Mouse (Mus musculus) erythroblast, embryonic 14.5 days (primary cell): ENCODE measurements around the gene Lrrc3b. TPM values are rescaled to one million over a fixed set of nuclear protein-coding genes. Genes with fewer than 3 reads are reported as not detected.

Experiments used
- H3K27me3 ChIP-seq: 2 replicates; pipeline ENCODE4 v1.6.1; 2012; ENCODE audit warnings: inconsistent platforms; ENCODE audit not compliant: control insufficient read depth
- H3K36me3 ChIP-seq: 2 replicates; pipeline ENCODE4 v1.6.1; 2012; ENCODE audit warnings: mild to moderate bottlenecking, inconsistent platforms; ENCODE audit not compliant: control insufficient read depth
- H3K4me1 ChIP-seq: 2 replicates; pipeline ENCODE4 v1.6.1; 2012; ENCODE audit warnings: inconsistent platforms; ENCODE audit not compliant: control insufficient read depth
- H3K4me3 ChIP-seq: replicated peaks from 2 replicates; pipeline ENCODE3; 2012; ENCODE audit warnings: moderate library complexity, mild to moderate bottlenecking, inconsistent platforms
- H3K9me3 ChIP-seq: 2 replicates; pipeline ENCODE4 v1.6.1; 2012; ENCODE audit warnings: low read length, inconsistent platforms, mixed read lengths; ENCODE audit not compliant: control insufficient read depth
- GATA1 ChIP-seq: IDR thresholded peaks from 2 replicates; pipeline ENCODE4 v1.6.1; 2012; ENCODE audit warnings: low read length, inconsistent platforms, mixed read lengths
- TAL1 ChIP-seq: IDR thresholded peaks from 3 replicates; pipeline ENCODE4 v1.6.1; 2012; ENCODE audit warnings: low read length, inconsistent platforms, mixed read lengths
- polyA plus RNA-seq: library from polyadenylated mRNA; stranded (reverse); fragments of >175 nt; gene quantifications from 2 replicates; pipeline ENCODE4 v1.2.3, GENCODE M21; 2012

The Lrrc3b gene
- polyA plus RNA-seq: not detected in 2 replicates

DNA sequence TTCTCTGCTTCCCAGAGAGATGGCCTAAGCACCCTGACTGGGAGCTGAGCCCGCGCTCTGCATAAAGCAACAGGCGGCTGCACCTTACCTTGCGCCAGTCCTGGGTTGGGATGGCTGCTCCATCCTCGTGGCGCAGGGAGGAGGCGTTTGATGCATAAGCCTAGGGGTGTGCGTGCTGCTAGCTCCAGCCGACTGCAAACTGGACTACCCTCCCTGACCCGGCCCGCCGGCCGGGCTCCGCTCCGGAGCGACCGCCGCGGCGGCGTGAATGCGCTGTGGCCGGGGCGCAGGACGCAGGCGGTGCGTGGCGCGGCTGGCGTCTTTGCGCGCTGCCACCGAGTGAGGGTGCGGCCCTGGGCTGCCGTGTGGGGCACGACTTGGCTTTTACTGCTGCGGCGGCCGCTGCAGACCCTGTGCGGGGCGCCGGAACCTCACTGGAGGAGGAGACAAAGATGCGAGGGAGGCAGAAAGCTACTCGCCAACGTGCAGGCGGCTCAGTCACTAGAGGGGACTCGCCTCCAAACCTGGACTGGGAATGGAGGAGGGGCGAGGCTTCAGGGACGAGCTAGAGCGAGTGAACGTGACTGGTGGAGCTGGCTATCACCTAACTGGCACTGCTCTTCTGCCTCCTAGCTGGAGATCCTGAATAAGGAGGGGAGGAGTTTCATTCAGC, at the start of gene Lrrc3b:
Gene Lrrc3b, minus strand, starts transcription at position 503 of the 673 bp plus-strand sequence.
- Histone ChIP-seq H3K4me1 (no peaks in the 10 kb centered on the region), H3K27me3 (peaks cover 24% of the 10 kb centered on the region), H3K4me3 (no peak within 1 kb of the TSS)

DNA sequence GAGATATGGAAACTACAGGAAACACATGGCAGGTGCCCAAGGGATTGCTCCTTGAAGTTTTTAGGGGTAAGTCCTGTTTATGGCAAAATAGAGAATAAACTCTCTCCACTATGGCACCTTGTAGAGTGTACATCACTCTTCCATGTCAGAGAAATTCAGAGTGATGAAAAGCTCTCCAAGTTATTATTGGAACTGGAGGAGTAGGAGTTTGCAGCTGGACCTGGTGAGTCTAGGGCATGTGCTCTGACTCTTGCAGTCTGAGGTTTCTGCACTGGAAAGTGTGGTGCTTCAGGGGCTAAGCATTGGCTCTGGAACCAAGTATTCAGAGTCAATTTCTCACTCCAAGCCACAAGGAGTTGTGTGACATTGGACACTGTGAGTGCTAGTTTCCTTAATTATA, 38.9 kb upstream of the Lrrc3b start:
- H3K27me3 ChIP-seq: no peaks in the 10 kb centered on the region
- no peaks in the 10 kb centered on the region for H3K4me1 ChIP-seq
- TF ChIP-seq GATA1 (no peak), TAL1 (no peak)

More for the DNA sequence above, at the start of gene Lrrc3b:
- Histone ChIP-seq H3K9me3 (no peaks in the 10 kb centered on the region), H3K36me3 (no peaks in the 10 kb centered on the region)
- TF ChIP-seq TAL1 (no peak), GATA1 (no peak)

DNA sequence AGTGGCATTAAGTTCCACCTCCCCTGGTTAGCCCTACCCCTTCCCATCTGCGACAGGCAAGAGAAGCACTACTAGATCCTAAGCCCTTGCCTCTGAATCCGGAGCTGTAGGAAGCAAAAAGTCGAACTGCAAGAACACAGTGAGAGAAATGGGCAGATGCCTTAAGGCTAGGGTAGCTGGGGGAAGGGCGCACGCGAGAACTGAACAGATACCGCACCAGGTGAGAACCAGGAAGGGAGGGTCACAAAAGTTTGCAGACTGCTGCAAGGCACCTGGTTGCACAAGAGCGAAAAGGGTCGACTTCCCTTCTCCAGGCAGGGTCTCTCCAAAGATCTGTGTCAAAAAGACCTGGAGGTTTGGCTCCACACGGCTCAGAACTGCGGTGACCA, 697 bp downstream of the Lrrc3b start:
- TF ChIP-seq TAL1 (no peak), GATA1 (no peak)
- Histone ChIP-seq H3K4me1 (no peaks in the 10 kb centered on the region), H3K9me3 (no peaks in the 10 kb centered on the region), H3K4me3 (no peak overlapping the region), H3K27me3 (peaks cover 24% of the 10 kb centered on the region), H3K36me3 (no peaks in the 10 kb centered on the region)

More for the DNA sequence above, 38.9 kb upstream of the Lrrc3b start:
- H3K4me3 ChIP-seq: no peak overlapping the region
- H3K36me3 ChIP-seq: no peaks in the 10 kb centered on the region
- peaks cover 15% of the 10 kb centered on the region for H3K9me3 ChIP-seq

DNA sequence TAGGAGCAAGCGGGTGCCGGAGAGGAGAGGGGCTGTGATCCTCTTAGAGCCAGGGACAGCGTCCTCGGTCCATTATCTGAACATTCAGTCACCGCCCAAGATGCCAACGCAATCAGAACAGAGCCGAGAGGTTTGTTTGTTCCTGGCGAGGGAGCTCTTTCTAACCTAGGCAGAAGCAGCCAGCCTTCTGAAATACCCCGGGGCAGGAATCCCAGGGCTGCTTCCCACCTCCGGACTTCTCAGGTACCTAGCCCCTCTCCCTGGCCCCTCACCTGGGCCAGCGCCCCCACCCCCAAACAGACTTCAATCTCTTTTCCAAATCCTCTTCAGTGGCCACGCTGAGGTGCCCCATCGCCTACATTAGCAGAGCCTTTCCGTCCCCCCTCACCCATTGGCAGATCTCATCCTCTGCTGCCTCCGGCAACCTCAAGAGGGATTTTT, 1.3 kb downstream of the Lrrc3b start:
- Histone ChIP-seq H3K36me3 (no peaks in the 10 kb centered on the region), H3K9me3 (no peaks in the 10 kb centered on the region), H3K4me3 (no peak overlapping the region), H3K27me3 (peaks cover 24% of the 10 kb centered on the region), H3K4me1 (no peaks in the 10 kb centered on the region)
- TF ChIP-seq GATA1 (no peak), TAL1 (no peak)

DNA sequence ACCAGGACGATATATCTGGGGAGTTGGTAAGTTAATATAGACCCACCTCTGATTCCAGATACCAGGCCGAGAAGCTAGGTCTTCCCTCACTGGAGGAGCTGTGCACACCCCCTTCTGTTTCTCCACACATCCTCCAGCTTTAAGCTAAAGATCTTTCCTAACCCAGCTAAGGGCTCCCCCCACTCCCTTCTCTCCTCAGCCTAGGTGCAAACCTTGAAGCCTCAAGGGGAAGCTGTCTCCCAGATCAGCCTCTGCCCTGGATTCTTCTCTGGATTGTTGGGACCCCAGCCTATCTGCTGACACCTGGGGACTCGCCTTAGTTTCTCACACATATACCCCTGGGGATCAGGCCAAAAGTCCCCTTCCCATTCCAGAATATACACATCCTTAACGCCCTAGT, 1.7 kb downstream of the Lrrc3b start:
- Histone ChIP-seq H3K4me1 (no peaks in the 10 kb centered on the region), H3K36me3 (no peaks in the 10 kb centered on the region), H3K27me3 (peaks cover 24% of the 10 kb centered on the region), H3K9me3 (no peaks in the 10 kb centered on the region), H3K4me3 (no peak overlapping the region)
- no peak for TF ChIP-seq GATA1
- no peak for TF ChIP-seq TAL1

DNA sequence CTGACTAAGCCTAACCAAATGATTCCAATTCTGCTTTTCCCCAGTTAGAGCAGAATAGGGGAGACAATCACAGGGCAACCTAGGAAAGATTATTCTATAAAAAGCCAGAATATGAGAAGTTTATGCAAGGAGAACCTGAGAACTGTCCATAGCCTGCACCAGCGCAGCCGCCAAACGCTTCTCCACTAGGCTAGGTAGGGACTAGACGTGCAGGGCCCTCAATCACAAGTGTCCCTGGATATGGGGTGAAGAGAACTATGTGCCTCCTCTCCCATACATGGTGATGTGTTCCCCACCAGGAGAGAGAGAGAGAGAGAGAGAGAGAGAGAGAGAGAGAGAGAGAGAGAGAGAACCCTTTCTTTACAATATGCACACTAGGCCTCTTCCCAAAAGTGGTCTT, 2.2 kb downstream of the Lrrc3b start:
- TF ChIP-seq GATA1 (no peak), TAL1 (no peak)
- Histone ChIP-seq H3K4me3 (no peak overlapping the region), H3K36me3 (no peaks in the 10 kb centered on the region), H3K4me1 (no peaks in the 10 kb centered on the region), H3K27me3 (peaks cover 24% of the 10 kb centered on the region), H3K9me3 (no peaks in the 10 kb centered on the region)

DNA sequence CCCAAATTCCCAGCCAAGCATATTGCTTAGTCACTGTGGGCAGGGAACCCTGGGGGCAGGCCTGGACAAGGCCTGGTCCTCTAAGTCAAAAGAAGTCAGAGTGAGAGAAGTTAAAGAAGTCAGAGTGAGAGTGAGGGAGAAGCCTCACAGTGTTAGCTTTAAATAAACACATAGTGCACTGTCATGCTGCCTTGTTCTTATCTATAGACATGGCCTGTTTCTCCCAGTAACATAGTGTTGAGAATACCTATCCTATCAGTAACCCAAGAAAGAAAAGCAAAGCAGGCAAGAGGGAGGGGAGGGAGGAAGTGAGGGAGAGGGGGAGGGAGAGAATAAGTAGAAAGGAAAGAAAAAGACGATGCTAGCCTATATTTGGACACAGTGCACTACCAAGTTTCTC, 6.4 kb downstream of the Lrrc3b start:
- no peak overlapping the region for H3K4me3 ChIP-seq
- peaks cover 5% of the 10 kb centered on the region; the same call in 1 of the 2 replicates for H3K27me3 ChIP-seq
- H3K9me3 ChIP-seq: no peaks in the 10 kb centered on the region
- no peaks in the 10 kb centered on the region for H3K36me3 ChIP-seq
- no peaks in the 10 kb centered on the region for H3K4me1 ChIP-seq
- TF ChIP-seq TAL1: no peak
- no peak for TF ChIP-seq GATA1

DNA sequence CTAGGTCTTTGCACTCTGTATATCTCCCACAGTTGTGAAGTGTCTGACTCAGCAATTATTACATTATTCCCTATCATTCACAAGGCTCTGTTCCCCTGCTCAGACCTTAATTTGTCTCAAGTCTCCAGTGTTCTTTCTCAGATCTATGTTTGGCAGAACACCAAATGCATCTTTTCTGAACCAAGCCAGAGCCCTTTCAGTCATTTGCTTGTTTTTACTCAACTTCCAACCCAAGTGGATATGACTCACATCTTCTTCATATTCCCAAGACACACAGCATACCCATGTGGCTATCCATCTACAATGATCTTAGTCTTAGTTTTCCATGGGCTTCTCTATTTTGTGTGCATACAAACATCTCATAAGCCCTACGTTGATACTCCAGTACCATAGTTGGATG, 17.2 kb downstream of the Lrrc3b start:
- H3K9me3 ChIP-seq: no peaks in the 10 kb centered on the region
- TF ChIP-seq GATA1: no peak
- no peak for TF ChIP-seq TAL1
- no peaks in the 10 kb centered on the region for H3K36me3 ChIP-seq
- no peaks in the 10 kb centered on the region for H3K4me1 ChIP-seq
- H3K4me3 ChIP-seq: no peak overlapping the region
- no peaks in the 10 kb centered on the region for H3K27me3 ChIP-seq

DNA sequence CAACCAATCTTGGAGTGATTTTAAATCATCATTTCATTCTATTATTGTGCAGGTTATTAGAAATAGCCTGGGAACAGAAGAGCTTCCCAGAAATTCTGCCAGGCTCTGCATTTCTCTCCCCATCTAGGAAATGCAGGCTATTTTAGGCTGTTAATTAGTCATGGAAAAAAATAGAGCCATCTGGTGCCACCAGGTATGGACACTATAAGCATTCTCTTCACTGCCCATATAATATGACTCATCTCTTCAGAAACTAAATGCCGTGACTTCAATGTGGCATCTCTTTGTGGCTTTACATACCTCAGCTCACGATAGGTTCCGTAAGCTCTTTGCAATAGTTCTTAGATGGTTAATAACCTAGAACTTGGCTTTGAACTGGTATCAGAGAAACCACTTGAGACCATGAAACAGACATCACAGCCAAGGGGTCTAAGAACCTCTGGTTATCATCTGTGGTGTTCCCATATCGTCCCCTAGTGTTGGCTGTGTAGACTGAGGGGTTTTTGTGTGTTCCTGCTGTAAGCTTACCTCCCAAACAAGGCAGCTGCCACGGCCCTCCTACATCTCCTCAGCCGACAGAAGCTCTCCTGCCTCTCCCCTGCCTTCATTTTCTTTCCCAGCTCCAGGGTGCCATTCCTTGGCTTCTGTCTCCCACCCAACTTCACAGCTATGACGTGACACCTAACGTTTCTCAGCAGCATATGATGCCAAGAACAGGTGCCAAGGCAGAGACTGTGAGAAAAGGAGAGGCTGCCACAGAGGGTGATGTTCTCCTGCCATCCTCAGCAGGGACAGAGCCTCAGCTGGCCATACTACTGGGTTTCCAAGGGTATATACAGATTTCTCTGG, 27.9 kb downstream of the Lrrc3b start:
- H3K9me3 ChIP-seq: no peaks in the 10 kb centered on the region
- TF ChIP-seq TAL1 (no peak), GATA1 (no peak)

More for the DNA sequence above, 27.9 kb downstream of the Lrrc3b start:
- Histone ChIP-seq H3K4me3 (no peak overlapping the region), H3K27me3 (no peaks in the 10 kb centered on the region), H3K36me3 (no peaks in the 10 kb centered on the region), H3K4me1 (no peaks in the 10 kb centered on the region)
